10 mouse cellular contexts compared by ENCODE assay signal in the genomic region with DNA sequence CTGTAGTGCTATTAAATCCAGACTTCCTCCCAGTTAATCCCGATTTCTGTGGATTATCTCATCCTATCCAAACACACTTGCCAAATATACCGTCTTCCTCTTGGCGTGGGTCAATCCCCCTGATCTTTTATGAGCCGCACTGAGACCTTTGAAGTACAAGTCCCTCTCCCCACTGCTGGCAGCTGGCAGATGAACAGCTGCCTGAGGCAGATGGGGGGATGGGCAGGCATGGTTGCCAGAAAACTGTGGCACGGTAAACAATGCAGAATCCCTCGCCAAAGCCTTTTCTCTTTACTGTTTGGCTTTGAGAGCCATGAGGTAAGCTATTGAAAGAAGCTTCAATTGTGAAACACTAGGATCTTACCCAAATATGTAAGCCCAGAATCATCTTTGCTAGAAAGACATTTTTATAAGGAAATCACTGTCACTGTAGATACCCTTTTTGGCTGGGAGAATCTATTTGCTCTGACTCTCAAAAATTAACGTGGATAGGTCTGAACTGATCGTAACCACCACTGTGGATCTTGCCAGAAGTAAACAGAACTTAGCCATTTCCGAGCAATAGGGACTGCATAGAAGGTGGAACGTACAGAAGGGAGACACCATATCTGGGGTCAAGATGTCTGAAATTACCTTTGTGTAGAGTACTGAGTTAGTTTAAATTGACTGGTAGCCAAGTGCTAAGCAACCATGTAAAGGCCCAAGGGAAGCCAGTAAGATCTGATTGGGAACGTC.
DNase-seq lines count a peak whose midpoint lies in the region; ATAC-seq lines count a peak whose summit lies in the region.
"Had no signal": no experiment of that assay in that cellular context is flagged by ENCODE, and none has a peak within 500 bp of the region (broad histone marks: within the 10 kb centered on the region; RNA-seq: fewer than 3 reads in every experiment).

No protein-coding gene starts in this region.

- H3K4me1 ChIP-seq in midbrain, embryonic 16.5 days (ENCODE audit: control insufficient read depth, insufficient read depth, low read length), result peaks cover 3% of the 10 kb centered on the region; the same call in 1 of the 2 replicates
- H3K4me1 ChIP-seq in intestine, embryonic 16.5 days (ENCODE audit: control insufficient read depth, insufficient read depth, low read length), result no peaks in the 10 kb centered on the region

- H3K27ac ChIP-seq in midbrain, embryonic 16.5 days (ENCODE audit: low read length), result no peak overlapping the region
- H3K27ac ChIP-seq in intestine, embryonic 16.5 days (ENCODE audit: low read length), result no peak overlapping the region
- H3K27ac ChIP-seq: lung, embryonic 15.5 days had no signal

- DNase-seq in gastrocnemius, postnatal 10 days, result peak; percentile 57
- no peak for DNase-seq in gastrocnemius, adult 18-20 months (ENCODE audit: low spot score)
- peak; percentile 46 for DNase-seq in urinary bladder, postnatal 14 days (ENCODE audit: low spot score)
- DNase-seq in urinary bladder, postnatal 10 days (ENCODE audit: low spot score), result no peak
- DNase-seq in heart, postnatal 4 days, result peak; percentile 62
- no peak for DNase-seq in frontal cortex, postnatal 14 days (ENCODE audit: low spot score in 2 of 2)

- H3K9me3 ChIP-seq in midbrain, embryonic 16.5 days (replicated peaks; ENCODE audit: control insufficient read depth, low read length, poor library complexity, severe bottlenecking), result no peaks in the 10 kb centered on the region
- no peaks in the 10 kb centered on the region for H3K9me3 ChIP-seq in intestine, embryonic 16.5 days (ENCODE audit: control insufficient read depth, low read length)
- H3K9me3 ChIP-seq: lung, embryonic 15.5 days had no signal

- no peak overlapping the region for H3K4me3 ChIP-seq in midbrain, embryonic 16.5 days (ENCODE audit: low read depth, low read length)
- H3K4me3 ChIP-seq in intestine, embryonic 16.5 days (ENCODE audit: low read length), result no peak overlapping the region
- H3K4me3 ChIP-seq: erythroblast, embryonic 14.5 days; lung, embryonic 15.5 days had no signal

- no peaks in the 10 kb centered on the region for H3K36me3 ChIP-seq in midbrain, embryonic 16.5 days (ENCODE audit: control insufficient read depth, insufficient read depth, low read length)
- H3K36me3 ChIP-seq in intestine, embryonic 16.5 days (ENCODE audit: control insufficient read depth, insufficient read depth, low read length), result no peaks in the 10 kb centered on the region
- H3K36me3 ChIP-seq: lung, embryonic 15.5 days had no signal

- 38% methylated on average over 11 of the region's 11 CpGs for WGBS in midbrain, embryonic 16.5 days
- WGBS in intestine, embryonic 16.5 days, result 51% methylated on average over 11 of the region's 11 CpGs

- peak; percentile 81 for ATAC-seq in midbrain, embryonic 16.5 days
- no peak for ATAC-seq in intestine, embryonic 16.5 days

- no peak overlapping the region for H3K4me2 ChIP-seq in midbrain, embryonic 16.5 days (ENCODE audit: low read length)
- no peak overlapping the region for H3K4me2 ChIP-seq in intestine, embryonic 16.5 days (ENCODE audit: low read depth, low read length)
- H3K4me2 ChIP-seq: lung, embryonic 15.5 days had no signal

- H3K27me3 ChIP-seq in midbrain, embryonic 16.5 days (ENCODE audit: control insufficient read depth, insufficient read depth, low read depth, low read length), result no peaks in the 10 kb centered on the region
- no peaks in the 10 kb centered on the region for H3K27me3 ChIP-seq in intestine, embryonic 16.5 days (replicated peaks; ENCODE audit: control insufficient read depth, insufficient read depth, low read length)
- H3K27me3 ChIP-seq: lung, embryonic 15.5 days had no signal

- H3K9ac ChIP-seq in midbrain, embryonic 16.5 days (ENCODE audit: low read depth, low read length), result no peak overlapping the region
- H3K9ac ChIP-seq in intestine, embryonic 16.5 days (ENCODE audit: low read depth, low read length), result no peak overlapping the region
- H3K9ac ChIP-seq: lung, embryonic 15.5 days had no signal

Comparison
In these comparisons a context has a peak if more than half of its experiments do, and no peak if none do; other contexts are left out.
1. DNase-seq: peak in gastrocnemius, postnatal 10 days (single experiment), urinary bladder, postnatal 14 days (single experiment) and heart, postnatal 4 days (single experiment); none in gastrocnemius, adult 18-20 months (single experiment), urinary bladder, postnatal 10 days (single experiment) and frontal cortex, postnatal 14 days (0 of 2).